11 mouse cellular contexts compared by ENCODE assay signal in the genomic region with DNA sequence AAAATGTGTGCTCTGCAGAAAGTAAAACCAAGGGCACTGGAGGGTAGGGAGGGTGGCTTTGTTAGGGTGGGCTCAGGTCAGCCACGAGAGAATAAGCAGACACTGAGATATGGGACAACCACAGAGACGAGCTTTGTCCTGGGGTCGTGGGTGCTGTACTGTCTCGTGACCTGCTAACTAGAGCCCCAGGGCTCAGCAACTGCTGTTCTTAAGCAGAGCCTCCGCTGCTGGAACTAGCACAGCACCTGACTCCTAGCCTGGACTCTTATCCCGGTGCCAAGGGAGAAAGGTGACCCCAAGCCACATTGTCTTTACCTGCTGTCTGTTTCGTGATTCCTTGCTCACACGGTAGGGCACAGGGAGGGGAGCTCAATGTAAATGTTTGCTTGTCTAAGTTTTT.
DNase-seq lines count a peak whose midpoint lies in the region.
"Had no signal": no experiment of that assay in that cellular context is flagged by ENCODE, and none has a peak within 500 bp of the region (broad histone marks: within the 10 kb centered on the region; RNA-seq: fewer than 3 reads in every experiment).

No protein-coding gene starts in this region.

- peaks cover 36% of the 10 kb centered on the region for H3K4me1 ChIP-seq in embryonic facial prominence, embryonic 10.5 days
- H3K4me1 ChIP-seq in limb, embryonic 10.5 days: peaks cover 29% of the 10 kb centered on the region

- peak overlapping the region; percentile 36 for H3K27ac ChIP-seq in embryonic facial prominence, embryonic 10.5 days (replicated peaks)
- peak overlapping the region; percentile 69; the same call in 1 of the 2 replicates for H3K27ac ChIP-seq in limb, embryonic 10.5 days
- H3K27ac ChIP-seq: hindbrain, postnatal 0 days had no signal

- DNase-seq in kidney, adult 11 months: peak; percentile 50
- DNase-seq in kidney, postnatal 4 days: no peak
- DNase-seq in ZHBTc4 (ENCODE audit: low read depth, low spot score): peak; percentile 34
- DNase-seq in embryonic facial prominence, embryonic 10.5 days (ENCODE audit: low spot score): no peak
- no peak for DNase-seq in limb, embryonic 10.5 days (ENCODE audit: low spot score)
- DNase-seq in frontal cortex, postnatal 14 days (ENCODE audit: low spot score in 2 of 2): no peak
- DNase-seq in thymus, postnatal 14 days: no peak
- DNase-seq: adrenal gland, postnatal 10 days; cerebellum, postnatal 36 days; layer of hippocampus, adult 9-11 months had no signal

- peaks cover 6% of the 10 kb centered on the region; the same call in 1 of the 2 replicates for H3K36me3 ChIP-seq in embryonic facial prominence, embryonic 10.5 days (replicated peaks)
- no peaks in the 10 kb centered on the region for H3K36me3 ChIP-seq in limb, embryonic 10.5 days

- H3K4me3 ChIP-seq in embryonic facial prominence, embryonic 10.5 days: no peak overlapping the region
- H3K4me3 ChIP-seq in limb, embryonic 10.5 days: no peak overlapping the region

- no peaks in the 10 kb centered on the region for H3K27me3 ChIP-seq in embryonic facial prominence, embryonic 10.5 days (replicated peaks; ENCODE audit: low read depth, poor library complexity, severe bottlenecking)
- H3K27me3 ChIP-seq in limb, embryonic 10.5 days (ENCODE audit: low read depth, poor library complexity, severe bottlenecking): no peaks in the 10 kb centered on the region

- no peaks in the 10 kb centered on the region for H3K9me3 ChIP-seq in embryonic facial prominence, embryonic 10.5 days
- no peaks in the 10 kb centered on the region for H3K9me3 ChIP-seq in limb, embryonic 10.5 days (replicated peaks)

- 52% methylated on average over 8 of the region's 8 CpGs for WGBS in embryonic facial prominence, embryonic 10.5 days
- WGBS in limb, embryonic 10.5 days: 68% methylated on average over 8 of the region's 8 CpGs

Comparison
In these comparisons a context has a peak if more than half of its experiments do, and no peak if none do; other contexts are left out.
1. DNase-seq: peak in kidney, adult 11 months (single experiment) and ZHBTc4 (single experiment); none in kidney, postnatal 4 days (0 of 2), embryonic facial prominence, embryonic 10.5 days (single experiment), limb, embryonic 10.5 days (single experiment), frontal cortex, postnatal 14 days (0 of 2) and thymus, postnatal 14 days (single experiment).